Mouse (Mus musculus) cerebellum, adult 2 months (tissue): ENCODE results near the gene Slc25a19. TPM values are rescaled to one million over a fixed set of nuclear protein-coding genes. Genes with fewer than 3 reads are reported as not detected.

ENCODE experiments used
- DNase-seq, 2 experiments: peaks; one replicate each; pipeline ENCODE4 v3.0.0; 2021
- H3K27ac ChIP-seq: fragments of 200-500 bp; 2 replicates; pipeline ENCODE4 v1.5.1; 2012; ENCODE audit warnings: low read length, control low read depth, inconsistent platforms; ENCODE audit not compliant: insufficient read depth
- H3K27me3 ChIP-seq: fragments of 200-500 bp; 2 replicates; pipeline ENCODE4 v1.6.1; 2012; ENCODE audit warnings: inconsistent platforms, mild to moderate bottlenecking, low read length, moderate library complexity; ENCODE audit not compliant: control insufficient read depth, insufficient read depth
- H3K4me1 ChIP-seq: fragments of 200-500 bp; 2 replicates; pipeline ENCODE4 v1.6.1; 2011; ENCODE audit warnings: low read length; ENCODE audit not compliant: control insufficient read depth, insufficient read depth
- H3K4me3 ChIP-seq: fragments of 200-500 bp; replicated peaks from 2 replicates; pipeline ENCODE3; 2011; ENCODE audit warnings: mild to moderate bottlenecking, low read depth, low read length, control low read depth; ENCODE audit not compliant: insufficient read depth
- CTCF ChIP-seq: fragments of 200-500 bp; IDR thresholded peaks from 2 replicates; pipeline ENCODE4 v1.5.1; 2011; ENCODE audit warnings: low read depth, mild to moderate bottlenecking, control low read depth, low read length, moderate library complexity, borderline replicate concordance; ENCODE audit not compliant: insufficient read depth
- POLR2A ChIP-seq: fragments of 200-500 bp; IDR thresholded peaks from 2 replicates; pipeline ENCODE4 v1.6.1; 2011; ENCODE audit warnings: low read length, control low read depth, borderline replicate concordance; ENCODE audit not compliant: insufficient read depth
- WGBS: fragments of 180-500 bp; shearing (Covaris S2); methylation state at CpG from one replicate; pipeline ENCODE4 v1.1.7; 2018; 5-methylcytosine and 5-hydroxymethylcytosine counted together
- polyA plus RNA-seq: library from polyadenylated mRNA; depleted of rRNA; stranded (reverse); fragments of >200 nt; gene quantifications from 2 replicates; pipeline ENCODE4 v1.2.3, GENCODE M21; 2012

Gene Slc25a19
- polyA plus RNA-seq, 1 experiment = 115 TPM

GRCm38 (mm10) chr11:115599722-115600121, 28.4 kb downstream of the Slc25a19 start:
- Histone ChIP-seq H3K27me3 (no peaks in the 10 kb centered on the region), H3K4me1 (peaks cover 15% of the 10 kb centered on the region; the same call in 1 of the 2 replicates), H3K27ac (no peak overlapping the region; the same call in 1 of the 2 replicates), H3K4me3 (no peak overlapping the region)
- TF ChIP-seq CTCF = no peak
- no peak for TF ChIP-seq POLR2A
- no peak for DNase-seq
- WGBS = 63% methylated on average over 7 of the region's 7 CpGs

- 91% methylated on average over 4 of the region's 4 CpGs for WGBS
- TF ChIP-seq CTCF (no peak), POLR2A (no peak)
- H3K27me3 ChIP-seq = no peaks in the 10 kb centered on the region
- no peak for DNase-seq
- no peak overlapping the region for H3K4me3 ChIP-seq
- peaks cover 15% of the 10 kb centered on the region; the same call in 1 of the 2 replicates for H3K4me1 ChIP-seq
- no peak overlapping the region for H3K27ac ChIP-seq
Measured at GRCm38 (mm10) chr11:115598309-115598708, 29.8 kb downstream of the Slc25a19 start.

GRCm38 (mm10) chr11:115595209-115595608, 32.9 kb downstream of the Slc25a19 start:
- TF ChIP-seq CTCF (no peak), POLR2A (no peak)
- 95% methylated on average over 3 of the region's 3 CpGs for WGBS

GRCm38 (mm10) chr11:115590526-115591075, 37.5 kb downstream of the Slc25a19 start:
- TF ChIP-seq CTCF = no peak
- TF ChIP-seq POLR2A = no peak
- Histone ChIP-seq H3K4me3 (no peak overlapping the region), H3K4me1 (no peaks in the 10 kb centered on the region), H3K27me3 (no peaks in the 10 kb centered on the region), H3K27ac (no peak overlapping the region)
- no peak for DNase-seq
- WGBS = 87% methylated on average over 2 of the region's 2 CpGs

More at GRCm38 (mm10) chr11:115595209-115595608, 32.9 kb downstream of the Slc25a19 start:
- no peaks in the 10 kb centered on the region for H3K27me3 ChIP-seq
- H3K4me1 ChIP-seq = 0 out of 2 replicates have a peak, but pooled peaks cover 4% of the 10 kb centered on the region
- no peak overlapping the region for H3K4me3 ChIP-seq
- no peak for DNase-seq
- no peak overlapping the region for H3K27ac ChIP-seq

- Histone ChIP-seq H3K27ac (no peak overlapping the region), H3K4me3 (no peak overlapping the region), H3K4me1 (no peaks in the 10 kb centered on the region), H3K27me3 (no peaks in the 10 kb centered on the region)
- no peak for TF ChIP-seq POLR2A
- no peak for TF ChIP-seq CTCF
- no peak for DNase-seq
- WGBS = 56% methylated on average over 9 of the region's 9 CpGs
Measured at GRCm38 (mm10) chr11:115587984-115588383, 40.1 kb downstream of the Slc25a19 start.

DNA sequence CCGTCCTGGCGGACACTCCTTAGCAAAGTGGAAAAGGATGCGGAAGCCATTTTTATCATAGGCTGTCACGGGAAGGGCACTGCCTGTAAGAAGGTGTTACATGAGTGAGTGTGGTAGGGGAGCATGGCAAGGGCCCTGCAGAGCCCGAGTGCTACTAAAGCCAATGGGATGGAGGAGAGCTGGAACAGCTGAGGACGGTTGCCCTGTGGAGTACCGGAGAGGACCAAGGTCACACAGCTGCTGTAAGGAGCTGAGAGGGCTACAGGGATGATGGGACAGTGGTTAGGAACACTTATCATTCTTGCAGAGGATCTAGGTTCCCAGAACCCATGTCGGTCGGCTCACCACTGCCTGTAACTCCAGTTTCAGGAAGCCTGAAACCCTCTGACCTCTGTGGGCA, 41.7 kb downstream of the Slc25a19 start:
- TF ChIP-seq POLR2A = no peak
- TF ChIP-seq CTCF = no peak
- no peaks in the 10 kb centered on the region for H3K4me1 ChIP-seq
- DNase-seq = no peak
- H3K4me3 ChIP-seq = no peak overlapping the region
- H3K27ac ChIP-seq = no peak overlapping the region
- 91% methylated on average over 9 of the region's 9 CpGs for WGBS
- no peaks in the 10 kb centered on the region for H3K27me3 ChIP-seq

- no peak for DNase-seq
- Histone ChIP-seq H3K4me3 (no peak overlapping the region), H3K27me3 (no peaks in the 10 kb centered on the region), H3K27ac (no peak overlapping the region), H3K4me1 (no peaks in the 10 kb centered on the region)
- no peak for TF ChIP-seq CTCF
- no peak for TF ChIP-seq POLR2A
- 83% methylated on average over 7 of the region's 7 CpGs for WGBS
Measured at GRCm38 (mm10) chr11:115585573-115586100, 42.5 kb downstream of the Slc25a19 start.

GRCm38 (mm10) chr11:115584376-115585073, 43.6 kb downstream of the Slc25a19 start:
- no peak overlapping the region for H3K27ac ChIP-seq
- no peak for DNase-seq
- H3K4me3 ChIP-seq = no peak overlapping the region
- H3K27me3 ChIP-seq = no peaks in the 10 kb centered on the region
- 81% methylated on average over 10 of the region's 10 CpGs for WGBS
- TF ChIP-seq POLR2A (no peak), CTCF (no peak)
- no peaks in the 10 kb centered on the region for H3K4me1 ChIP-seq
